Mouse (Mus musculus) limb, embryonic 10.5 days (tissue): Measurements from ENCODE around the gene Nfib. TPM values are rescaled to one million over a fixed set of nuclear protein-coding genes. Genes with fewer than 3 reads are reported as not detected.

ENCODE experiments used
- DNase-seq: peaks from one replicate; pipeline ENCODE4 v3.0.0-alpha.2; 2017; ENCODE audit warnings: low spot score
- H3K27ac ChIP-seq: fragments of 300-500 bp; sonication (generic); 2 replicates; pipeline ENCODE4 v1.5.1; 2016; ENCODE audit warnings: mild to moderate bottlenecking
- H3K27me3 ChIP-seq: fragments of 300-500 bp; sonication (generic); 2 replicates; pipeline ENCODE4 v1.6.1; 2016; ENCODE audit warnings: low read depth, mild to moderate bottlenecking; ENCODE audit not compliant: poor library complexity, severe bottlenecking
- H3K36me3 ChIP-seq: fragments of 300-500 bp; sonication (generic); 2 replicates; pipeline ENCODE4 v1.6.1; 2016; ENCODE audit warnings: mild to moderate bottlenecking, moderate library complexity
- H3K4me1 ChIP-seq: fragments of 300-500 bp; sonication (generic); 2 replicates; pipeline ENCODE4 v1.6.1; 2016
- H3K4me3 ChIP-seq: fragments of 300-500 bp; sonication (generic); 2 replicates; pipeline ENCODE4 v1.5.1; 2016; ENCODE audit warnings: mild to moderate bottlenecking, moderate library complexity
- H3K9me3 ChIP-seq: fragments of 300-500 bp; sonication (generic); replicated peaks from 2 replicates; pipeline ENCODE4 v1.6.1; 2016; ENCODE audit warnings: mild to moderate bottlenecking
- whole genome bisulfite sequencing: fragments of 180-500 bp; shearing (Covaris S2); methylation state at CpG from one replicate; pipeline ENCODE4 v1.1.7; 2016; 5-methylcytosine and 5-hydroxymethylcytosine counted together
- polyA plus RNA-seq: library from polyadenylated mRNA; unstranded; fragments of >200 nt; fragmentation: Nextera tagmentation; extraction: Ambion mirVana; gene quantifications from 2 replicates; pipeline ENCODE4 v1.2.1, GENCODE M21; 2016

Nfib gene
- polyA plus RNA-seq, 1 experiment from 2014 or later, result 23.4 TPM

DNA sequence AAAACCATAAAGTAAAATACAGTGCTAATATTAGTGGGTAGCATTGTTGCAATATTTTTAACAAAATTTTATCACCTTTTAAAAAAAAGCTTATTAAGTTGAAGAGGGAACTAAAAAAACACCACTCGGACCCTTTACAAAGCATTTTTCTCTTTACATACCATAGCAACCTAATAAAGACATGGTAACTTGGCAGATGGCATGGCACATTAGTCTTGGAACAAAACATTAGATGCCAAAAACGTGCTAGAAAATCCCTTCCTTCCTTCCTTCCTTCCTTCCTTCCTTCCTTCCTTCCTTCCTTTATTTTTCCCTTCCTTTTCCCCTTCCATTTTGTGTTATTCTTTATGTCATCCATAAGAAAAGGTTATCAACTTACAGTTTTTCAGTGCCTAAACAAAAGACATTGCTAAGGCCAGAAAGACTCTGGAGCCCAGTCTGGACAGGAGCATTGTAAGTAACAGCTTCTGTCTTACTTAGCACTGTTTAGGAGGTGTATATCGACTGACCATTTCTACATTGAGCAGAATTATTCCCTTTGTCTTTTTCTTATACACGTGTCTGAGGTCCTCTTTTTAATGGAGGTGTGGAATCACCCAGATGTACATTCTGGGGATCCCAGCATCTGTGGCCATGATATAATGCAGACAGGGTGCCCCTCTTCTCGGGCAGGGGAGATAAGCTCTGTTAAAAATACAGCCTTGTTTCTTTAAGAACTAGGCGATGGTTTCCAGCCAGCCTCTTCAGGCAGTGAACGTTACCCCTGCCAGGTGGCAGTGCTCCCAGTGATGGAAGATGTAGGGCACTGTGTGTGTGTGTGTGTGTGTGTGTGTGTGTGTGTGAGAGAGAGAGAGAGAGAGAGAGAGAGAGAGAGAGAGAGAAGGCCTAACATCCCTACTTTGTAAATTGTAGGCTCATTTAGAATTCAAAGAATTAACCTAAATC lies 113.2 kb downstream of the Nfib start:
- no peaks in the 10 kb centered on the region for H3K9me3 ChIP-seq
- 65% methylated on average over 7 of the region's 7 CpGs for WGBS
- H3K27me3 ChIP-seq, result no peaks in the 10 kb centered on the region
- H3K27ac ChIP-seq, result no peak overlapping the region
- no peaks in the 10 kb centered on the region for H3K36me3 ChIP-seq
- H3K4me1 ChIP-seq, result no peaks in the 10 kb centered on the region
- no peak overlapping the region for H3K4me3 ChIP-seq
- no peak for DNase-seq

GRCm38 (mm10) chr4:82589345-82589890 lies 116.1 kb downstream of the Nfib start:
- Histone ChIP-seq H3K4me3 (no peak overlapping the region), H3K27ac (no peak overlapping the region), H3K36me3 (no peaks in the 10 kb centered on the region), H3K4me1 (peaks cover 2% of the 10 kb centered on the region), H3K27me3 (no peaks in the 10 kb centered on the region), H3K9me3 (no peaks in the 10 kb centered on the region)
- WGBS, result 38% methylated on average over 4 of the region's 4 CpGs
- no peak for DNase-seq

DNA sequence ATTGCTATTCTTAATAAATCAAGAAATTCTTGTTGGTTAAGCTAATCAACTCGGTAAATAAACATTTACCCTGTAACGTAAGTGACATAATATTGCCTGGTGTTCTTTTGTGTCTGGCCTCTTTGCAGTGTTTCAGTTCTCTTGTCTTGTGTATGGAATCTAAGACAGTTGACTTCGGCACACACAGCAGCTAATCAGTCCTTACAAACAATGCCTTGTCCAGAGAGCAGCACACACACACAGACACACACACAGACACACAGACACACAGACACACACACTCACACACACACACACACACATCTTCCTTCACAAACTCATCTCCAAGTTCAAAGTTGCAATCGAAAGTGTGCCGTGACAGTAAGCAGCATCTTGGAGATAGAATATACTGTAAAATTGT lies 116.8 kb downstream of the Nfib start:
- WGBS, result 91% methylated on average over 5 of the region's 5 CpGs
- no peaks in the 10 kb centered on the region for H3K9me3 ChIP-seq
- no peaks in the 10 kb centered on the region for H3K36me3 ChIP-seq
- H3K27ac ChIP-seq, result no peak overlapping the region
- no peak for DNase-seq
- H3K4me1 ChIP-seq, result peaks cover 3% of the 10 kb centered on the region
- no peaks in the 10 kb centered on the region for H3K27me3 ChIP-seq
- H3K4me3 ChIP-seq, result no peak overlapping the region

GRCm38 (mm10) chr4:82587146-82587870 lies 118.2 kb downstream of the Nfib start:
- no peaks in the 10 kb centered on the region for H3K9me3 ChIP-seq
- 87% methylated on average over 16 of the region's 16 CpGs for WGBS
- 0 out of 2 replicates have a peak overlapping the region, but pooled peaks have one; percentile 34 for H3K27ac ChIP-seq
- H3K36me3 ChIP-seq, result no peaks in the 10 kb centered on the region
- H3K4me3 ChIP-seq, result no peak overlapping the region
- DNase-seq, result no peak
- peaks cover 3% of the 10 kb centered on the region for H3K4me1 ChIP-seq
- no peaks in the 10 kb centered on the region for H3K27me3 ChIP-seq

DNA sequence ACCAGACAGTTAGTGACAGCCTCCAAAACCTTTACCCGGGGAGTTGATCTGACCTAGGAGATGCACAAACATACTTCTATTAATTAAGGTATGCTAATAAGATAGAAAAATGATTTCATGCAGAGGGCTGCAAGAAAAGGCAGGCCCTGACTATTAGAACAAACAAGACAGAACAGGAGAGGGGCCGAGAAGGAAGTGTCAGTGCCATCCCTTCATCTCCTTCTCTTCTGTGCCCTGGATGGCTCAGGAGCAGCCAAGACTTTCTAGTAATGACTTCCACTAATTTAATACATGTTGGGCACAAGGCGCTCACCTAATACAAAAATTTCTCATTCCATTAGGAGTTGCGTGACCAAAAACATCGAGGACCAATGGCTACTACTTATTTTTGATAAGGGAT lies 118.9 kb downstream of the Nfib start:
- no peaks in the 10 kb centered on the region for H3K36me3 ChIP-seq
- no peak overlapping the region for H3K27ac ChIP-seq
- H3K4me3 ChIP-seq, result no peak overlapping the region
- H3K9me3 ChIP-seq, result no peaks in the 10 kb centered on the region
- 89% methylated on average over 5 of the region's 5 CpGs for WGBS
- H3K27me3 ChIP-seq, result no peaks in the 10 kb centered on the region
- no peak for DNase-seq
- peaks cover 3% of the 10 kb centered on the region for H3K4me1 ChIP-seq

GRCm38 (mm10) chr4:82585536-82585935 lies 120.0 kb downstream of the Nfib start:
- no peaks in the 10 kb centered on the region for H3K36me3 ChIP-seq
- 92% methylated on average over 9 of the region's 9 CpGs for WGBS
- H3K4me3 ChIP-seq, result no peak overlapping the region
- DNase-seq, result no peak
- H3K9me3 ChIP-seq, result no peaks in the 10 kb centered on the region
- no peak overlapping the region for H3K27ac ChIP-seq
- H3K27me3 ChIP-seq, result no peaks in the 10 kb centered on the region
- peaks cover 3% of the 10 kb centered on the region for H3K4me1 ChIP-seq

DNA sequence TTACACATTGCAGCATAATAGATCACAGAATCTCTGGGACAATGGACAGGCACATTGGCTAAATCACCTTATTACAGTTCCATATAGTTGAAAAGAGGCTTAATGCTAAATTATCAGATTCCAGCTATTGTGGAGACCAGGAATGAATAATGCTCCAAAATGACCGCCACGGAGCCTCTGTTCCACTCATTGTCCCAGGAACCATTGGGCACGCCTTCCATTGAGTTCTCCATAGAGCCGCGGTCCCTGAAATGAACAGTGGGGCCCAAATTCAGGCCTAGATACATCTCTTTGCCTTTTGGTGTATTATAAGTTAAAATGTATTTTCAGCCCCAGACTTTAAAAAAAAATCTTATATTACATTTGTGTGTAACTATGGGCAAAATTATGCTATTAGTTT lies 120.5 kb downstream of the Nfib start:
- Histone ChIP-seq H3K9me3 (no peaks in the 10 kb centered on the region), H3K4me3 (no peak overlapping the region), H3K36me3 (no peaks in the 10 kb centered on the region), H3K27me3 (no peaks in the 10 kb centered on the region), H3K4me1 (peaks cover 3% of the 10 kb centered on the region), H3K27ac (no peak overlapping the region)
- WGBS, result 94% methylated on average over 5 of the region's 5 CpGs
- no peak for DNase-seq

GRCm38 (mm10) chr4:82584548-82584947 lies 121.0 kb downstream of the Nfib start:
- Histone ChIP-seq H3K27ac (no peak overlapping the region), H3K4me1 (peaks cover 3% of the 10 kb centered on the region), H3K27me3 (no peaks in the 10 kb centered on the region), H3K36me3 (no peaks in the 10 kb centered on the region), H3K9me3 (no peaks in the 10 kb centered on the region), H3K4me3 (no peak overlapping the region)
- 38% methylated on average over 4 of the region's 4 CpGs for WGBS
- DNase-seq, result no peak

DNA sequence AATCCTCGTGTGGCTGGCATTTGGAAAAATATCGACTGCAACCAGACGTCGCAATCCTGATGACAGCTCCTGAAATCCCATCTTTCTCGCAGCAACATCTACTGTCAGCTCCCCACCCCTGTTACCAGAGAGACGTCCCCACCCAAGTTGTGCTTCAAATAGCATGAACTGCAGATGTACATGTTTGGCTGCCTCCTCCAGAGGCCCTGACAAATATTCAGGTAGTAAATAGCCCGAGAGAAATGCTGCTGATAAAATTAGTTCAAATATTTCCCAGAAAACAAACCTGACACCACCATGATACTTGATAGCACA lies 132.3 kb downstream of the Nfib start:
- DNase-seq, result no peak
- Histone ChIP-seq H3K4me1 (no peaks in the 10 kb centered on the region), H3K4me3 (no peak overlapping the region), H3K27ac (no peak overlapping the region), H3K27me3 (no peaks in the 10 kb centered on the region), H3K36me3 (no peaks in the 10 kb centered on the region), H3K9me3 (no peaks in the 10 kb centered on the region)
- WGBS, result 88% methylated on average over 7 of the region's 7 CpGs

DNA sequence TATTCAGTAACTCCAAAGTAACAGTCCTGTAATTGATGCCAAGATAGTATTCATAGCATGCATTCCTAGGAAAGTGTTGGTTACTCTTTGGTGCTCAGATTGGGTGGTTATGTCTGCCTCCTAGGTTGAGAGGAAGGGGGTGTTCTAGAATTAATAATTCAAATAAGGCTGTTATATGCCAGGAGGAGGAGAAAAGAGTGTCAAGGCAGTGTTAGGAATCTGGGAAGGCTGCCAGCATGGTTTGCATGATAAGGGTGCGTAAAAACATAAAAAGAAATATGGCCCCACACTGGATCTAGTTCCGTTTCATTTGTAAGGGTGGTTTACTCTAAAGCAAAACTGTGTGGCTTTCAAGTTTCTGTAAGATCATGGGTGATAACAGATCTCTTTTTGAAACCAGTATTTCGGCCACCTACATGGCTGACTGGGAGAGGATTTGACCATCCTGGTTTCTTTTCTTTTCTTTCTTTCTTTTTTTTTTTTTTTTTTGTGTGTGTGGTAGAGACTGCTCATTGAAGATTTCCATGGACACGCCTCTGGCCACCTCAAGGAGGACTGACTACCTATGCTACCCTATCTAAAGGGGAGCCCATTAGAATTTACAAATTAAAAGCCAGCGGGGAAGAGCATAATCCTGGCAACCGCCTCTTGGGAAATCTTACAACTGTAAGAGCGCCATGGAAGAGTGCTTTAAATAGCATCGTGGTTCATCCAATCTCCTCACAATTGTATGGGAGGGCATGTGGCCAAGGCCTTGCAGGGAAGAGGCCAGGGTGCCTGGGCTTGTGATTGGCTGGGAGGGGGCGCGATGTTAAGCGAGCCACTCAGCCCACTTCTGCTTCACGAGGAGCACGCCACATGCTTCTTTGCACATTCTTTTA lies 132.9 kb downstream of the Nfib start:
- DNase-seq, result no peak
- no peaks in the 10 kb centered on the region for H3K4me1 ChIP-seq
- H3K27me3 ChIP-seq, result no peaks in the 10 kb centered on the region
- H3K9me3 ChIP-seq, result no peaks in the 10 kb centered on the region
- 83% methylated on average over 13 of the region's 13 CpGs for WGBS
- no peaks in the 10 kb centered on the region for H3K36me3 ChIP-seq
- no peak overlapping the region for H3K27ac ChIP-seq
- H3K4me3 ChIP-seq, result no peak overlapping the region

DNA sequence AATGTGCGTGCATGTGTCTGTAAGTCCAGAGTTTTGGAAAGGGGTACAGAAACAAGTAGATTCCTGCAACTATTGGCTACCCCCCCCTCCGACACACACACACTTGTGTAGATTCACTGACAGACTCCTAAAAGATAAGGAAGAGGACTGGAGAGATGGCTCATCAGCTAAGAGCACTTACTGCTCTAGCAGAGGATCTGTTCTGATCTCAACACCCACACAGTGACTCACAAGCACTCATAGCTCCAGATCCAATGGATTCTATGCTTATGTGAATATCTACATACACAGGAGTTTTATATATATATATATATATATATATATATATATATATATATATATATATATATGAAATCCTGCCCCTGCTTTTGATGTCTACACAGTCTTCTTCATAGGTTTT lies 146.7 kb downstream of the Nfib start:
- H3K9me3 ChIP-seq, result no peaks in the 10 kb centered on the region
- H3K4me1 ChIP-seq, result peaks cover 12% of the 10 kb centered on the region
- no peaks in the 10 kb centered on the region for H3K27me3 ChIP-seq
- H3K27ac ChIP-seq, result no peak overlapping the region
- H3K36me3 ChIP-seq, result no peaks in the 10 kb centered on the region
- DNase-seq, result no peak
- no peak overlapping the region for H3K4me3 ChIP-seq
- 87% methylated on average over 2 of the region's 2 CpGs for WGBS

DNA sequence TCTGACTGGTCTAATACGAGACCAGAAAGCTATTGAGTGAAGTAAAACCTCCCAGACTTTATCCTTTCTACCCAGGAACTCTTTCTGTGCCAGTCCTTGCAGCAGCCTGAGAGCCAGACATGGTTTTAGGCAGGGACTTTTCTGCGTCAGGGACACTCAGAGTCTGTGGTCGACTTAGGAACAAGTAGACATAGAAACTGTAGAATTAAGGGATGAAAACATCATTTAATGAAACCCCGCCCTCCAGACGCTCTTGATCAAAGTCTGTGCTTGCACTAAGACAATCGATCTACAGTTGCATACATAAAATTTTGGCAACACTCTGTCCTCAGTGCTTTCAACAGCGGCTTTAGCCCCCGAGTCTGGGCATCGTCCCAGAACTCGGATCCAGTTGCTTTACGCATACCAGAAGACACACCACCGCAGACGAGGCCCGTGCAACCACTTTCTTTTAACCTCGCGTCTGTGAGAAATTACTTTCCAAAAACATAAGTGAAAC lies 149.8 kb downstream of the Nfib start:
- no peak for DNase-seq
- Histone ChIP-seq H3K4me1 (peaks cover 12% of the 10 kb centered on the region), H3K36me3 (no peaks in the 10 kb centered on the region), H3K27ac (no peak overlapping the region), H3K4me3 (no peak overlapping the region), H3K9me3 (no peaks in the 10 kb centered on the region), H3K27me3 (no peaks in the 10 kb centered on the region)
- 81% methylated on average over 16 of the region's 16 CpGs for WGBS
